In genomic region chr1:173339543-173339942, GRCm38 (mm10) we compare ENCODE assay signal across 8 mouse cellular contexts. TPM values are rescaled to one million over a fixed set of nuclear protein-coding genes. Genes with fewer than 3 reads are reported as not detected.
A peak's percentile ranks its signal among the peaks of the same experiment; 100 is the strongest.
DNase-seq lines count a peak whose midpoint lies in the region; ATAC-seq and TF ChIP-seq lines count a peak whose summit lies in the region.

No protein-coding gene starts in this region.

- TF ChIP-seq CTCF in ES-Bruce4 (IDR thresholded peaks at IDR 0.05; ENCODE audit: low read depth, low read length) = peak; percentile 71
- peak; percentile 90 for TF ChIP-seq CTCF in kidney, adult 2 months (conservative IDR thresholded peaks at IDR 0.05; ENCODE audit: insufficient read depth, insufficient read length, low read depth, low read length)
- peak; percentile 96 for TF ChIP-seq CTCF in liver, postnatal 0 days (IDR thresholded peaks at IDR 0.05; ENCODE audit: low read depth)

- peak; percentile 22 for DNase-seq in A20 (ENCODE audit: low read depth, low spot score)
- peak; percentile 66 for DNase-seq in cerebellum, adult 11-12 months
- DNase-seq in kidney, adult 2 months = peak; percentile 47
- peak; percentile 78 for DNase-seq in liver, postnatal 0 days
- peak; percentile 18 for DNase-seq in yolk sac, embryonic 10.5 days (ENCODE audit: low spot score)

- no peak overlapping the region for H3K9ac ChIP-seq in ES-Bruce4 (ENCODE audit: low read depth, poor library complexity, severe bottlenecking)
- no peak overlapping the region for H3K9ac ChIP-seq in forebrain, embryonic 15.5 days (replicated peaks)
- no peak overlapping the region for H3K9ac ChIP-seq in liver, postnatal 0 days (replicated peaks)
- no peak overlapping the region for H3K9ac ChIP-seq in neural tube, embryonic 12.5 days

- no peaks in the 10 kb centered on the region for H3K27me3 ChIP-seq in ES-Bruce4 (ENCODE audit: control insufficient read depth, insufficient read depth, low read length, poor library complexity, severe bottlenecking)
- H3K27me3 ChIP-seq in forebrain, embryonic 15.5 days = no peaks in the 10 kb centered on the region
- no peaks in the 10 kb centered on the region for H3K27me3 ChIP-seq in kidney, adult 2 months (replicated peaks; ENCODE audit: control insufficient read depth, insufficient read depth, low read length)
- H3K27me3 ChIP-seq in liver, postnatal 0 days (ENCODE audit: insufficient read depth, low read length) = no peaks in the 10 kb centered on the region
- no peaks in the 10 kb centered on the region for H3K27me3 ChIP-seq in neural tube, embryonic 12.5 days (replicated peaks)

- no peak overlapping the region for H3K27ac ChIP-seq in ES-Bruce4 (ENCODE audit: insufficient read depth, low read length)
- H3K27ac ChIP-seq in forebrain, embryonic 15.5 days (replicated peaks) = no peak overlapping the region
- H3K27ac ChIP-seq in kidney, adult 2 months (ENCODE audit: insufficient read depth, low read depth, low read length) = no peak overlapping the region
- H3K27ac ChIP-seq in liver, postnatal 0 days (ENCODE audit: low read depth) = no peak overlapping the region
- no peak overlapping the region for H3K27ac ChIP-seq in neural tube, embryonic 12.5 days

- no peak for TF ChIP-seq EP300 in ES-Bruce4 (IDR thresholded peaks at IDR 0.05; ENCODE audit: insufficient read depth, low read depth, low read length)
- TF ChIP-seq EP300 in liver, postnatal 0 days (IDR thresholded peaks at IDR 0.05; ENCODE audit: low read depth) = no peak

- H3K4me1 ChIP-seq in ES-Bruce4 (ENCODE audit: control insufficient read depth, insufficient read depth, low read length) = no peaks in the 10 kb centered on the region
- H3K4me1 ChIP-seq in forebrain, embryonic 15.5 days = 0 out of 2 replicates have a peak, but pooled peaks cover 12% of the 10 kb centered on the region
- no peaks in the 10 kb centered on the region for H3K4me1 ChIP-seq in kidney, adult 2 months (ENCODE audit: control insufficient read depth, insufficient read depth, low read length)
- peaks cover 8% of the 10 kb centered on the region; the same call in 1 of the 2 replicates for H3K4me1 ChIP-seq in liver, postnatal 0 days (ENCODE audit: insufficient read depth)
- H3K4me1 ChIP-seq in neural tube, embryonic 12.5 days = peaks cover 6% of the 10 kb centered on the region

- no peak for TF ChIP-seq POLR2A in ES-Bruce4 (IDR thresholded peaks at IDR 0.05; ENCODE audit: insufficient read depth, low read length)
- TF ChIP-seq POLR2A in kidney, adult 2 months (IDR thresholded peaks at IDR 0.05; ENCODE audit: low read depth, low read length) = no peak

- peak; percentile 51; the same call in 1 of the 2 replicates for ATAC-seq in forebrain, embryonic 15.5 days (replicated peaks)
- ATAC-seq in liver, postnatal 0 days = peak; percentile 62
- ATAC-seq in neural tube, embryonic 12.5 days (ENCODE audit: low FRiP score, low read depth) = 0 out of 2 replicates have a peak, but pooled peaks have one; percentile 46

- no peak overlapping the region for H3K4me3 ChIP-seq in ES-Bruce4 (ENCODE audit: low read depth, low read length)
- no peak overlapping the region for H3K4me3 ChIP-seq in forebrain, embryonic 15.5 days
- H3K4me3 ChIP-seq in kidney, adult 2 months (ENCODE audit: insufficient read depth, low read depth, low read length) = no peak overlapping the region
- H3K4me3 ChIP-seq in liver, postnatal 0 days (ENCODE audit: low read depth, low read length) = no peak overlapping the region
- H3K4me3 ChIP-seq in neural tube, embryonic 12.5 days = no peak overlapping the region

- no peak overlapping the region for H3K4me2 ChIP-seq in forebrain, embryonic 15.5 days (replicated peaks)
- no peak overlapping the region for H3K4me2 ChIP-seq in liver, postnatal 0 days (ENCODE audit: low read depth, low read length)
- no peak overlapping the region for H3K4me2 ChIP-seq in neural tube, embryonic 12.5 days (replicated peaks)

- H3K36me3 ChIP-seq in ES-Bruce4 (ENCODE audit: control insufficient read depth, insufficient read depth, low read length, poor library complexity, severe bottlenecking) = no peaks in the 10 kb centered on the region
- H3K36me3 ChIP-seq in forebrain, embryonic 15.5 days = peaks cover 21% of the 10 kb centered on the region
- H3K36me3 ChIP-seq in kidney, adult 2 months (ENCODE audit: control insufficient read depth, insufficient read depth, low read length) = no peaks in the 10 kb centered on the region
- no peaks in the 10 kb centered on the region for H3K36me3 ChIP-seq in liver, postnatal 0 days (replicated peaks; ENCODE audit: insufficient read depth, low read length)
- peaks cover 59% of the 10 kb centered on the region for H3K36me3 ChIP-seq in neural tube, embryonic 12.5 days

- H3K9me3 ChIP-seq in ES-Bruce4 (replicated peaks; ENCODE audit: control insufficient read depth, insufficient read depth, low read length, poor library complexity, severe bottlenecking) = no peaks in the 10 kb centered on the region
- no peaks in the 10 kb centered on the region for H3K9me3 ChIP-seq in forebrain, embryonic 15.5 days
- H3K9me3 ChIP-seq in liver, postnatal 0 days (ENCODE audit: low read length) = no peaks in the 10 kb centered on the region
- no peaks in the 10 kb centered on the region for H3K9me3 ChIP-seq in neural tube, embryonic 12.5 days

- 11% methylated on average over 2 of the region's 2 CpGs for WGBS in forebrain, embryonic 15.5 days
- 7% methylated on average over 2 of the region's 2 CpGs for WGBS in kidney, adult 2 months
- 10% methylated on average over 2 of the region's 2 CpGs for WGBS in liver, postnatal 0 days (ENCODE audit: insufficient replicate concordance)
- 8% methylated on average over 2 of the region's 2 CpGs for WGBS in neural tube, embryonic 12.5 days

RNA-seq across cellular contexts. Expression of gene Ackr1, which starts 6.0 kb away (rescaled TPM):
- not detected in 2 replicates for polyA plus RNA-seq in ES-Bruce4 (2011; ENCODE audit: insufficient read depth, insufficient read length, low read depth, missing spikeins)
- 10.7 and 11.6 TPM in 2 replicates for polyA plus RNA-seq in forebrain, embryonic 15.5 days (2015; fragmentation: Nextera tagmentation; extraction: Ambion mirVana)
- polyA plus RNA-seq in kidney, adult 2 months (2012; rRNA removed) = 0.87 and 2.0 TPM in 2 replicates
- polyA plus RNA-seq in liver, postnatal 0 days (2015; fragmentation: Nextera tagmentation; extraction: Ambion mirVana) = 16.9 and 21.8 TPM in 2 replicates
- polyA plus RNA-seq in neural tube, embryonic 12.5 days (2016; fragmentation: Nextera tagmentation; extraction: Ambion mirVana) = 10.4 and 11.3 TPM in 2 replicates

RNA-seq across cellular contexts. Expression of gene Aim2, which starts 11.1 kb away (rescaled TPM):
- 38.9 and 49.8 TPM in 2 replicates for polyA plus RNA-seq in ES-Bruce4 (2011; ENCODE audit: insufficient read depth, insufficient read length, low read depth, missing spikeins)
- polyA plus RNA-seq in forebrain, embryonic 15.5 days (2015; fragmentation: Nextera tagmentation; extraction: Ambion mirVana) = 3.5 and 4.3 TPM in 2 replicates
- polyA plus RNA-seq in kidney, adult 2 months (2012; rRNA removed) = 0.68 and 1.8 TPM in 2 replicates
- 4.6 and 4.7 TPM in 2 replicates for polyA plus RNA-seq in liver, postnatal 0 days (2015; fragmentation: Nextera tagmentation; extraction: Ambion mirVana)
- 3.8 and 4.5 TPM in 2 replicates for polyA plus RNA-seq in neural tube, embryonic 12.5 days (2016; fragmentation: Nextera tagmentation; extraction: Ambion mirVana)

RNA-seq across cellular contexts. Expression of gene Cadm3, which starts 28.0 kb away (rescaled TPM):
- polyA plus RNA-seq in ES-Bruce4 (2011; ENCODE audit: insufficient read depth, insufficient read length, low read depth, missing spikeins) = 0.44 and 0.70 TPM in 2 replicates
- polyA plus RNA-seq in forebrain, embryonic 15.5 days (2015; fragmentation: Nextera tagmentation; extraction: Ambion mirVana) = 38.1 and 39.7 TPM in 2 replicates
- 1.8 and 2.4 TPM in 2 replicates for polyA plus RNA-seq in kidney, adult 2 months (2012; rRNA removed)
- polyA plus RNA-seq in liver, postnatal 0 days (2015; fragmentation: Nextera tagmentation; extraction: Ambion mirVana) = 0.49 and 0.61 TPM in 2 replicates
- polyA plus RNA-seq in neural tube, embryonic 12.5 days (2016; fragmentation: Nextera tagmentation; extraction: Ambion mirVana) = 36.0 and 41.8 TPM in 2 replicates

Comparison
In these comparisons a context has a peak if more than half of its experiments do, and no peak if none do; other contexts are left out.
1. DNase-seq: peak in every context shown above with its lines; median percentile 78 in liver, postnatal 0 days; 66 in cerebellum, adult 11-12 months; 47 in kidney, adult 2 months; 22 in A20; 18 in yolk sac, embryonic 10.5 days.
2. RNA of gene Cadm3, which starts 28.0 kb away (polyA plus RNA-seq): 38.1 to 39.7 TPM in forebrain, embryonic 15.5 days and 36.0 to 41.8 TPM in neural tube, embryonic 12.5 days; 1.8 to 2.4 TPM in kidney, adult 2 months, 0.44 to 0.70 TPM in ES-Bruce4 and 0.49 to 0.61 TPM in liver, postnatal 0 days; every median in the first group is over 10 times any median in the second.
3. Peak in every context shown above with its lines, with median percentiles within 50 percentile points of each other: CTCF ChIP-seq and ATAC-seq.